Mouse (Mus musculus): Measurements from ENCODE around the gene Rpusd2. TPM values are rescaled to one million over a fixed set of nuclear protein-coding genes. Genes with fewer than 3 reads are reported as not detected.

Rpusd2 gene
- total and polyA plus RNA-seq, 3 experiments: 15.5 to 18.6 TPM; not detected in 1

DNA sequence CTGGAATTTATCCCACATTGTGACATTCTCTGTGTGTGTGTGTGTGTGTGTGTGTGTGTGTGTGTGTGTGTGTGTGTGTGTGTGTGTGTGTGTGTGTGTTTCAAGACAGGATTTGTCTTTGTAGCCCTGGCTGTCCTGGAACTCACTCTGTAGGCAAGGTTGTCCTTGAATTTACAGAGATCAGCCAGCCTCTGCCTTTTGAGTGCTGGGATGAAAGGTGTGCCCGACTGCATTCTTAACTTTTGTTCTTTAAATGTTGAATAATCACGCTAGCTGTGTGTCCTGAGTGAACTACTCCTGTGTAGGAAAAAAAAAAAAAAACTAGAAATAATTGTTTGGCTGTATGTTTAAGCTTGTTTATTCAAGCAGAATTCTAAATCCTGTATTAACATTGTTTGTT lies 51.6 kb downstream of the Rpusd2 start:
- DNase-seq (ENCODE audit: low read depth, low spot score): no peak
- no peaks in the 10 kb centered on the region for H3K9me3 ChIP-seq (replicated peaks; ENCODE audit: insufficient read depth, low read length)
- H3K79me2 ChIP-seq (ENCODE audit: control insufficient read depth, insufficient read depth, low read length, poor library complexity): no peaks in the 10 kb centered on the region
- H3K27ac ChIP-seq (ENCODE audit: control insufficient read depth, low read depth, low read length): no peak overlapping the region
- H3K27me3 ChIP-seq (ENCODE audit: control insufficient read depth in 1 of 2, insufficient read depth in 2 of 2, low read length in 2 of 2): no peaks in the 10 kb centered on the region
- H3K4me3 ChIP-seq (ENCODE audit: control insufficient read depth in 1 of 2, insufficient read depth in 1 of 2, low read depth in 2 of 2, low read length in 2 of 2): no peak overlapping the region
- H3K9ac ChIP-seq (ENCODE audit: control insufficient read depth, low read depth, low read length, poor library complexity, severe bottlenecking): no peak overlapping the region
- H3K4me1 ChIP-seq (ENCODE audit: control insufficient read depth in 1 of 2, insufficient read depth in 2 of 2, low read length in 2 of 2): no peaks in the 10 kb centered on the region
- no peak for TF ChIP-seq HCFC1 (IDR thresholded peaks at IDR 0.05; ENCODE audit: low read depth, low read length)
- TF ChIP-seq TBP (IDR thresholded peaks at IDR 0.05; ENCODE audit: low read depth, low read length): no peak
- no peak for TF ChIP-seq RAD21 (IDR thresholded peaks at IDR 0.05; ENCODE audit: low read depth, low read length)
- no peak for TF ChIP-seq MAX (IDR thresholded peaks at IDR 0.05; ENCODE audit: low read length)
- TF ChIP-seq GATA1 (IDR thresholded peaks at IDR 0.05; ENCODE audit: low read depth, low read length): no peak
- no peak for TF ChIP-seq POLR2AphosphoS5 (IDR thresholded peaks at IDR 0.05; ENCODE audit: borderline replicate concordance, low read depth, low read length)
- no peak for TF ChIP-seq TAL1 (IDR thresholded peaks at IDR 0.05; ENCODE audit: low read length)
- TF ChIP-seq SIN3A (IDR thresholded peaks at IDR 0.05; ENCODE audit: low read length): no peak
- TF ChIP-seq E2F4 (IDR thresholded peaks at IDR 0.05; ENCODE audit: borderline replicate concordance, low read depth, low read length): no peak
- no peak for TF ChIP-seq CHD1 (IDR thresholded peaks at IDR 0.05; ENCODE audit: low read depth, low read length)
- TF ChIP-seq ZC3H11A (IDR thresholded peaks at IDR 0.05; ENCODE audit: low read depth, low read length): no peak
- TF ChIP-seq MEF2A (IDR thresholded peaks at IDR 0.05; ENCODE audit: extremely low read depth, insufficient replicate concordance, low read depth, low read length, poor library complexity, severe bottlenecking): no peak
- TF ChIP-seq POLR2A (IDR thresholded peaks at IDR 0.05; ENCODE audit: control insufficient read depth in 1 of 2, insufficient read depth in 1 of 2, low read depth in 1 of 2, low read length in 2 of 2, poor library complexity in 1 of 2): no peak
- TF ChIP-seq RCOR1 (IDR thresholded peaks at IDR 0.05; ENCODE audit: low read depth, low read length): no peak
- TF ChIP-seq ELF1 (IDR thresholded peaks at IDR 0.05; ENCODE audit: low read depth, low read length): no peak
- TF ChIP-seq ZKSCAN1 (IDR thresholded peaks at IDR 0.05; ENCODE audit: low read depth, low read length): no peak
- no peak for TF ChIP-seq USF1 (IDR thresholded peaks at IDR 0.05; ENCODE audit: low read depth, low read length)
- H3K36me3 ChIP-seq (ENCODE audit: control insufficient read depth in 1 of 2, insufficient read depth in 2 of 2, low read length in 2 of 2): peaks cover 0 to 59% of the 10 kb centered on the region in 2 experiments; a peak in 3 of 4 replicates

Other genes starting within 250 kb of the Rpusd2 start
- gene Knstrn, start 220.8 kb upstream of the Rpusd2 start, total RNA-seq (2012; rRNA removed): 80.6 and 83.6 TPM in 2 replicates
- 100 to 1,000 TPM; 132 to 138 TPM for gene Knstrn, start 220.8 kb upstream of the Rpusd2 start, polyA plus RNA-seq (2012; ENCODE audit: insufficient read depth in 1 of 2, insufficient read length in 2 of 2, low read depth in 1 of 2, low replicate concordance in 2 of 2, missing spikeins in 1 of 2)
- gene Ivd, start 172.8 kb upstream of the Rpusd2 start, total RNA-seq (2012; rRNA removed): 17.1 and 21.2 TPM in 2 replicates
- gene Ivd, start 172.8 kb upstream of the Rpusd2 start, polyA plus RNA-seq (2012; ENCODE audit: insufficient read depth in 1 of 2, insufficient read length in 2 of 2, low read depth in 1 of 2, low replicate concordance in 2 of 2, missing spikeins in 1 of 2): 10 to 100 TPM in 1 of 2 experiments, not detected in 1; 33.4 TPM
- 8.0 and 9.5 TPM in 2 replicates for gene Bahd1, start 134.4 kb upstream of the Rpusd2 start, total RNA-seq (2012; rRNA removed)
- gene Bahd1, start 134.4 kb upstream of the Rpusd2 start, polyA plus RNA-seq (2012; ENCODE audit: insufficient read depth in 1 of 2, insufficient read length in 2 of 2, low read depth in 1 of 2, low replicate concordance in 2 of 2, missing spikeins in 1 of 2): 10 to 100 TPM in 1 of 2 experiments, not detected in 1; 24.7 TPM
- 2.1 and 2.2 TPM in 2 replicates for gene Chst14, start 108.3 kb upstream of the Rpusd2 start, total RNA-seq (2012; rRNA removed)
- 1 to 10 TPM in 1 of 2 experiments, not detected in 1; 5.0 TPM for gene Chst14, start 108.3 kb upstream of the Rpusd2 start, polyA plus RNA-seq (2012; ENCODE audit: insufficient read depth in 1 of 2, insufficient read length in 2 of 2, low read depth in 1 of 2, low replicate concordance in 2 of 2, missing spikeins in 1 of 2)
- 14.8 and 18.7 TPM in 2 replicates for gene Ccdc32, start 5.4 kb upstream of the Rpusd2 start, total RNA-seq (2012; rRNA removed)
- 10 to 100 TPM in 1 of 2 experiments, not detected in 1; 15.0 TPM for gene Ccdc32, start 5.4 kb upstream of the Rpusd2 start, polyA plus RNA-seq (2012; ENCODE audit: insufficient read depth in 1 of 2, insufficient read length in 2 of 2, low read depth in 1 of 2, low replicate concordance in 2 of 2, missing spikeins in 1 of 2)
- 23.2 and 31.7 TPM in 2 replicates for gene Knl1, start 12.3 kb downstream of the Rpusd2 start, total RNA-seq (2012; rRNA removed)
- gene Knl1, start 12.3 kb downstream of the Rpusd2 start, polyA plus RNA-seq (2012; ENCODE audit: insufficient read depth in 1 of 2, insufficient read length in 2 of 2, low read depth in 1 of 2, low replicate concordance in 2 of 2, missing spikeins in 1 of 2): 100 to 1,000 TPM in 1 of 2 experiments, 10 to 100 TPM in 1; 18.6 to 160 TPM
- 23.5 and 24.3 TPM in 2 replicates for gene Rad51, start 78.0 kb downstream of the Rpusd2 start, total RNA-seq (2012; rRNA removed)
- gene Rad51, start 78.0 kb downstream of the Rpusd2 start, polyA plus RNA-seq (2012; ENCODE audit: insufficient read depth in 1 of 2, insufficient read length in 2 of 2, low read depth in 1 of 2, low replicate concordance in 2 of 2, missing spikeins in 1 of 2): 10 to 100 TPM in 1 of 2 experiments, not detected in 1; 51.8 TPM
- gene Rmdn3, start 122.2 kb downstream of the Rpusd2 start, total RNA-seq (2012; rRNA removed): 44.7 and 57.4 TPM in 2 replicates
- gene Rmdn3, start 122.2 kb downstream of the Rpusd2 start, polyA plus RNA-seq (2012; ENCODE audit: insufficient read depth in 1 of 2, insufficient read length in 2 of 2, low read depth in 1 of 2, low replicate concordance in 2 of 2, missing spikeins in 1 of 2): 10 to 100 TPM in 1 of 2 experiments, not detected in 1; 52.5 TPM
- gene Gchfr, start 133.0 kb downstream of the Rpusd2 start, total RNA-seq (2012; rRNA removed): not detected in 2 replicates
- not detected for gene Gchfr, start 133.0 kb downstream of the Rpusd2 start, polyA plus RNA-seq (2012; ENCODE audit: insufficient read depth in 1 of 2, insufficient read length in 2 of 2, low read depth in 1 of 2, low replicate concordance in 2 of 2, missing spikeins in 1 of 2)
- gene Gm14137, start 139.7 kb downstream of the Rpusd2 start, total RNA-seq (2012; rRNA removed): 0.07 TPM in 1 of 2 replicates, not detected in the other
- under 1 TPM in 1 of 2 experiments, not detected in 1; 0.71 TPM for gene Gm14137, start 139.7 kb downstream of the Rpusd2 start, polyA plus RNA-seq (2012; ENCODE audit: insufficient read depth in 1 of 2, insufficient read length in 2 of 2, low read depth in 1 of 2, low replicate concordance in 2 of 2, missing spikeins in 1 of 2)
- gene Zfyve19, start 173.8 kb downstream of the Rpusd2 start, total RNA-seq (2012; rRNA removed): 30.3 and 37.4 TPM in 2 replicates
- gene Zfyve19, start 173.8 kb downstream of the Rpusd2 start, polyA plus RNA-seq (2012; ENCODE audit: insufficient read depth in 1 of 2, insufficient read length in 2 of 2, low read depth in 1 of 2, low replicate concordance in 2 of 2, missing spikeins in 1 of 2): 10 to 100 TPM in 1 of 2 experiments, not detected in 1; 52.5 TPM
- gene Dnajc17, start 174.0 kb downstream of the Rpusd2 start, total RNA-seq (2012; rRNA removed): 13.0 and 14.7 TPM in 2 replicates
- 10 to 100 TPM in 1 of 2 experiments, not detected in 1; 15.8 TPM for gene Dnajc17, start 174.0 kb downstream of the Rpusd2 start, polyA plus RNA-seq (2012; ENCODE audit: insufficient read depth in 1 of 2, insufficient read length in 2 of 2, low read depth in 1 of 2, low replicate concordance in 2 of 2, missing spikeins in 1 of 2)
- gene Ppp1r14d, start 195.1 kb downstream of the Rpusd2 start, total RNA-seq (2012; rRNA removed): not detected in 2 replicates
- gene Ppp1r14d, start 195.1 kb downstream of the Rpusd2 start, polyA plus RNA-seq (2012; ENCODE audit: insufficient read depth in 1 of 2, insufficient read length in 2 of 2, low read depth in 1 of 2, low replicate concordance in 2 of 2, missing spikeins in 1 of 2): not detected
- gene Spint1, start 202.6 kb downstream of the Rpusd2 start, total RNA-seq (2012; rRNA removed): not detected in 2 replicates
- gene Spint1, start 202.6 kb downstream of the Rpusd2 start, polyA plus RNA-seq (2012; ENCODE audit: insufficient read depth in 1 of 2, insufficient read length in 2 of 2, low read depth in 1 of 2, low replicate concordance in 2 of 2, missing spikeins in 1 of 2): not detected
- gene Rhov, start 236.5 kb downstream of the Rpusd2 start, total RNA-seq (2012; rRNA removed): not detected in 2 replicates
- gene Rhov, start 236.5 kb downstream of the Rpusd2 start, polyA plus RNA-seq (2012; ENCODE audit: insufficient read depth in 1 of 2, insufficient read length in 2 of 2, low read depth in 1 of 2, low replicate concordance in 2 of 2, missing spikeins in 1 of 2): not detected

Measured in MEL (cell line).